In the genomic region with DNA sequence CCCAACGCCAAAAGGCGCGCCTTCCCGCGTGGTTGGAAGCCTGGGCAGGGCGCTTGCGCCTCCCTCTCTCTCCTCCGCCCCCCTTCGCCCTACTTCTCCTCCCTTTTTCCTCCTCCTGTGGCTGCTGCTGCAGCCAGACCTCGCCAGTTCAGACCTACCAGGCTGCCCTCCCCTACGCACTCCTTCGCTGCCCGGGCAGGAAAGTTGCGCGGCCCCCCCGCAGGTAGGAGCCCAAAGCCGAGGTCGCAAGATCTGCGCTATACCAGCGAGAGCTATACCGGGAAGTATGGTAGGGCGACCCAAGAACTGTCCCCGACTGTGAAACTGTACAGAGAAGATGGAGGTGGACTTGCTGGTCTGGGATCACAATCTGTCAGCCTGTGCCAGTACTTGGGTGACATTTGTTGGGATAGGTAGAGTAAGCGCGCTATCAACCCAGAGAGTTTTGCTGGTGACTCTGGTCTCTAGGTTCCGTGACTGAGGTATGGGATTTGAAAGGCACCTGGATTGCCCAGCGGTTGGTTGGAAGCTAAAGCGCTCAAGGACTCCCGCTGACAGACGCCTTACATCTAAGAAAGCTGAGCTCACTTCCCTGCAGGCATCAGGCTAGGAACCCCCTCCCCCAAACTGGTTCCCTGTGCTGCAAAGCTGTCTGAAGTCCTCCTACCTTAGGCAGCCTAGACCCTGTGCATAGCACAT, we compare ENCODE assay signal across 8 mouse cellular contexts. TPM values are rescaled to one million over a fixed set of nuclear protein-coding genes. Genes with fewer than 3 reads are reported as not detected.
DNase-seq lines count a peak whose midpoint lies in the region; ATAC-seq and TF ChIP-seq lines count a peak whose summit lies in the region.

A gene (plus strand): TSS at position 103 of the 699 bp plus-strand sequence.

- 0 out of 2 replicates have a peak within 1 kb of the TSS, but pooled peaks have one; percentile 6 for H3K9ac ChIP-seq in heart, postnatal 0 days (replicated peaks; ENCODE audit: low read depth, low read length)
- no peak within 1 kb of the TSS for H3K9ac ChIP-seq in liver, embryonic 14.5 days (replicated peaks)
- H3K9ac ChIP-seq in neural tube, embryonic 14.5 days (replicated peaks; ENCODE audit: low read depth, low read length), result no peak within 1 kb of the TSS

- peak; percentile 28 to 32 for DNase-seq in cerebellum, postnatal 10 days
- DNase-seq in cerebellum, adult 8-10 months, result no peak
- peak; percentile 7 for DNase-seq in heart, postnatal 0 days (ENCODE audit: low spot score)
- peak; percentile 67 for DNase-seq in kidney, postnatal 10 days
- DNase-seq in liver, embryonic 14.5 days (ENCODE audit: low read depth in 3 of 3, low spot score in 3 of 3), result no peak
- peak; percentile 20 for DNase-seq in yolk sac, embryonic 10.5 days (ENCODE audit: low spot score)

- peak within 1 kb of the TSS; percentile 75 for H3K4me2 ChIP-seq in heart, postnatal 0 days (ENCODE audit: low read depth, low read length)
- H3K4me2 ChIP-seq in liver, embryonic 14.5 days (ENCODE audit: low read depth), result peak within 1 kb of the TSS; percentile 43
- peak within 1 kb of the TSS; percentile 54 for H3K4me2 ChIP-seq in neural tube, embryonic 14.5 days (ENCODE audit: low read depth, low read length)

- ATAC-seq in heart, postnatal 0 days (ENCODE audit: insufficient read depth, low read depth), result peak; percentile 30; the same call in 1 of the 2 replicates
- ATAC-seq in liver, embryonic 14.5 days (ENCODE audit: insufficient read depth), result no peak
- peak; percentile 65; the same call in 1 of the 2 replicates for ATAC-seq in neural tube, embryonic 14.5 days (ENCODE audit: low read depth)

- peak within 1 kb of the TSS; percentile 36; the same call in 1 of the 2 replicates for H3K27ac ChIP-seq in embryonic fibroblast, embryonic 13.5 days (ENCODE audit: insufficient read depth, low read length)
- H3K27ac ChIP-seq in heart, postnatal 0 days (ENCODE audit: low read depth), result no peak within 1 kb of the TSS
- no peak within 1 kb of the TSS for H3K27ac ChIP-seq in liver, embryonic 14.5 days
- no peak within 1 kb of the TSS for H3K27ac ChIP-seq in neural tube, embryonic 14.5 days (ENCODE audit: low read depth, low read length)

- no peaks in the 10 kb centered on the region for H3K9me3 ChIP-seq in heart, postnatal 0 days (replicated peaks; ENCODE audit: control insufficient read depth, low read length)
- H3K9me3 ChIP-seq in liver, embryonic 14.5 days (ENCODE audit: control insufficient read depth, low read length), result no peaks in the 10 kb centered on the region
- no peaks in the 10 kb centered on the region for H3K9me3 ChIP-seq in neural tube, embryonic 14.5 days (ENCODE audit: control insufficient read depth, low read length)

- H3K4me1 ChIP-seq in embryonic fibroblast, embryonic 13.5 days (ENCODE audit: control insufficient read depth, insufficient read depth, low read length), result peaks cover 18% of the 10 kb centered on the region
- H3K4me1 ChIP-seq in heart, postnatal 0 days (ENCODE audit: control insufficient read depth, insufficient read depth), result peaks cover 13% of the 10 kb centered on the region; the same call in 1 of the 2 replicates
- no peaks in the 10 kb centered on the region for H3K4me1 ChIP-seq in liver, embryonic 14.5 days (replicated peaks; ENCODE audit: control insufficient read depth in 2 of 2, insufficient read depth in 2 of 2, low read length in 1 of 2)
- H3K4me1 ChIP-seq in neural tube, embryonic 14.5 days (ENCODE audit: control insufficient read depth, insufficient read depth, low read length), result no peaks in the 10 kb centered on the region

- no peaks in the 10 kb centered on the region for H3K36me3 ChIP-seq in heart, postnatal 0 days (replicated peaks; ENCODE audit: control insufficient read depth, insufficient read depth, low read length)
- H3K36me3 ChIP-seq in liver, embryonic 14.5 days (replicated peaks; ENCODE audit: control insufficient read depth, insufficient read depth, low read depth), result no peaks in the 10 kb centered on the region
- no peaks in the 10 kb centered on the region for H3K36me3 ChIP-seq in neural tube, embryonic 14.5 days (ENCODE audit: control insufficient read depth, insufficient read depth, low read length)

- TF ChIP-seq POLR2A in embryonic fibroblast, embryonic 13.5 days (IDR thresholded peaks at IDR 0.05; ENCODE audit: low read depth, low read length), result peak; percentile 61

- peaks cover 23% of the 10 kb centered on the region; the same call in 1 of the 2 replicates for H3K27me3 ChIP-seq in heart, postnatal 0 days (ENCODE audit: control insufficient read depth, insufficient read depth, low read length)
- H3K27me3 ChIP-seq in liver, embryonic 14.5 days (ENCODE audit: control insufficient read depth, insufficient read depth, low read length), result no peaks in the 10 kb centered on the region; the same call in 1 of the 2 replicates
- peaks cover 6% of the 10 kb centered on the region for H3K27me3 ChIP-seq in neural tube, embryonic 14.5 days (ENCODE audit: control insufficient read depth, insufficient read depth, low read length)

- no peak for TF ChIP-seq EP300 in heart, postnatal 0 days (IDR thresholded peaks at IDR 0.05; ENCODE audit: low read depth)
- no peak for TF ChIP-seq EP300 in liver, embryonic 14.5 days (IDR thresholded peaks at IDR 0.05; ENCODE audit: low read depth)

- TF ChIP-seq CTCF in embryonic fibroblast, embryonic 13.5 days (IDR thresholded peaks at IDR 0.05; ENCODE audit: borderline replicate concordance, insufficient read depth, low read length), result no peak
- TF ChIP-seq CTCF in heart, postnatal 0 days (IDR thresholded peaks at IDR 0.05; ENCODE audit: low read depth), result no peak
- TF ChIP-seq CTCF in liver, embryonic 14.5 days (IDR thresholded peaks at IDR 0.05; ENCODE audit: low read depth), result no peak

- H3K4me3 ChIP-seq in embryonic fibroblast, embryonic 13.5 days (ENCODE audit: insufficient read depth, low read length), result peak within 1 kb of the TSS; percentile 54
- H3K4me3 ChIP-seq in heart, postnatal 0 days (ENCODE audit: low read depth, low read length), result peak within 1 kb of the TSS; percentile 50
- H3K4me3 ChIP-seq in liver, embryonic 14.5 days (ENCODE audit: insufficient read depth in 1 of 2, low read depth in 2 of 2, low read length in 2 of 2), result peak within 1 kb of the TSS; percentile 11 to 27
- H3K4me3 ChIP-seq in neural tube, embryonic 14.5 days (ENCODE audit: low read depth, low read length), result peak within 1 kb of the TSS; percentile 29

- 0% methylated on average over 30 of the region's 30 CpGs for WGBS in heart, postnatal 0 days
- WGBS in liver, embryonic 14.5 days (ENCODE audit: insufficient replicate concordance), result 2% methylated on average over 30 of the region's 30 CpGs
- WGBS in neural tube, embryonic 14.5 days, result under 1% methylated on average over 30 of the region's 30 CpGs

RNA-seq across cellular contexts. Expression of the gene that starts here (rescaled TPM):
- polyA plus RNA-seq in embryonic fibroblast, embryonic 13.5 days (2011; ENCODE audit: insufficient read length, low read depth, missing spikeins), result 79.5 and 103 TPM in 2 replicates
- total RNA-seq in heart, postnatal 0 days (2014; rRNA removed; ENCODE audit: low replicate concordance), result 10.8 and 33.9 TPM in 2 replicates
- 13.5 and 17.6 TPM in 2 replicates for polyA plus RNA-seq in heart, postnatal 0 days (2015; fragmentation: Nextera tagmentation; extraction: Ambion mirVana)
- 0.77 and 0.81 TPM in 2 replicates for polyA plus RNA-seq in liver, embryonic 14.5 days (2012; rRNA removed)
- polyA plus RNA-seq in liver, embryonic 14.5 days (2014; fragmentation: Nextera tagmentation; extraction: Ambion mirVana), result 1.7 TPM in 2 replicates
- 1.0 and 2.3 TPM in 2 replicates for polyA plus RNA-seq in neural tube, embryonic 14.5 days (2014; fragmentation: Nextera tagmentation; extraction: Ambion mirVana)

Comparison
In these comparisons a context has a peak if more than half of its experiments do, and no peak if none do; other contexts are left out.
1. DNase-seq: peak in cerebellum, postnatal 10 days (2 of 2), heart, postnatal 0 days (single experiment), kidney, postnatal 10 days (single experiment) and yolk sac, embryonic 10.5 days (single experiment); none in cerebellum, adult 8-10 months (single experiment) and liver, embryonic 14.5 days (0 of 3).
2. Peak in every context shown above with its lines, with median percentiles within 50 percentile points of each other: H3K4me3 ChIP-seq and H3K4me2 ChIP-seq.